Mouse (Mus musculus) cortical plate, adult 2 months (tissue): ENCODE measurements around the gene Cul9.

Experiments
- CTCF ChIP-seq: fragments of 200-500 bp; IDR thresholded peaks from 2 replicates; pipeline ENCODE4 v1.5.1; 2011; ENCODE audit warnings: mild to moderate bottlenecking, control low read depth, low read length; ENCODE audit not compliant: insufficient read depth; ENCODE audit errors: extremely low read depth
- POLR2A ChIP-seq: fragments of 200-500 bp; IDR thresholded peaks from 2 replicates; pipeline ENCODE4 v1.6.1; 2011; ENCODE audit warnings: mild to moderate bottlenecking, low read length, control low read depth; ENCODE audit not compliant: insufficient read depth; ENCODE audit errors: extremely low read depth

DNA sequence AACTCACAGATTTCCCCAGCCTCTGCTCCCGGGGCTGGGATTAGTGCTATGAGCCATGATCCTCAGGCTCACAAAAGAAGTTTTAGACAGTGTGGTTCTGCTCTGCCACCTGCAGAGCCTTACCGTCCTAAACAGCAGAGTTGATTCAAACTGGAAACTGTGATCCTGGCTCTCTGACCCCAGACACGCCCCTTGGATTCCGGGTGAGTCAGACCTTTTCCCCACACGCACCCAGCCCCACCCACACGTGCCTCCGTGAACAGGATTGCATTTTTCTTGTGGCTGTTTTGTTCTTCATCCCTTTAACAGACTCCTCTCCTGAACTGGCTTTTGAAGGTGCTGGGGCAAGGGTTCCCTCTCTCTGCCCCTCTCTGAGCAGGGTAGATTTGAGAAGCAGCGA is 48.2 kb downstream of the Cul9 start:
- no peak for TF ChIP-seq POLR2A
- no peak for TF ChIP-seq CTCF
